Mouse (Mus musculus): ENCODE data around the gene Zfp747.
"Not testable (repeated sequence)": the region's sequence is repeated elsewhere in the genome, so short reads cannot be mapped to it uniquely, and the experiment has no call there.

Zfp747 gene

GRCm38 (mm10) chr7:127371213-127371612 lies 4.6 kb downstream of the Zfp747 start:
- no peak for DNase-seq

- no peak for DNase-seq
These were observed 9.6 kb downstream of the Zfp747 start for GRCm38 (mm10) chr7:127366249-127366648.

- DNase-seq, result no peak
These were observed 11.7 kb downstream of the Zfp747 start for GRCm38 (mm10) chr7:127364166-127364565.

GRCm38 (mm10) chr7:127363475-127363921 lies 12.4 kb downstream of the Zfp747 start:
- peak; percentile 17 for DNase-seq

- DNase-seq, result peak; percentile 17
These were observed 13.4 kb downstream of the Zfp747 start for GRCm38 (mm10) chr7:127362418-127362817.

- DNase-seq, result peak; percentile 14
These were observed 14.4 kb downstream of the Zfp747 start for GRCm38 (mm10) chr7:127361449-127361848.

- no peak for DNase-seq
These were observed 15.6 kb downstream of the Zfp747 start for GRCm38 (mm10) chr7:127360265-127360664.

- no peak for DNase-seq
These were observed 17.4 kb downstream of the Zfp747 start for GRCm38 (mm10) chr7:127358472-127358871.

GRCm38 (mm10) chr7:127357871-127358270 lies 18.0 kb downstream of the Zfp747 start:
- no peak for DNase-seq

GRCm38 (mm10) chr7:127355796-127356195 lies 20.1 kb downstream of the Zfp747 start:
- DNase-seq, result no peak

- DNase-seq, result no peak
These were observed 24.4 kb downstream of the Zfp747 start for GRCm38 (mm10) chr7:127351230-127352004.

- DNase-seq, result peak; percentile 46
These were observed 29.2 kb downstream of the Zfp747 start for GRCm38 (mm10) chr7:127346676-127347075.

GRCm38 (mm10) chr7:127345512-127346325 lies 30.1 kb downstream of the Zfp747 start, which contains the start of gene Zfp768:
Zfp768 (minus strand) TSS chr7:127345589.
- peak; percentile 94 for DNase-seq

- DNase-seq, result no peak
These were observed 30.8 kb downstream of the Zfp747 start for GRCm38 (mm10) chr7:127345092-127345491.

GRCm38 (mm10) chr7:127344371-127344770 lies 31.5 kb downstream of the Zfp747 start:
- DNase-seq, result no peak

- no peak for DNase-seq
These were observed 32.4 kb downstream of the Zfp747 start for GRCm38 (mm10) chr7:127343351-127344019.

GRCm38 (mm10) chr7:127342888-127343287 lies 33.0 kb downstream of the Zfp747 start:
- DNase-seq, result no peak

GRCm38 (mm10) chr7:127342332-127342731 lies 33.5 kb downstream of the Zfp747 start:
- no peak for DNase-seq

GRCm38 (mm10) chr7:127341861-127342260 lies 34.0 kb downstream of the Zfp747 start:
- not testable (repeated sequence) for DNase-seq

- DNase-seq, result no peak
These were observed 34.5 kb downstream of the Zfp747 start for GRCm38 (mm10) chr7:127341356-127341755.

- DNase-seq, result no peak
These were observed 38.2 kb downstream of the Zfp747 start for GRCm38 (mm10) chr7:127337636-127338035.

GRCm38 (mm10) chr7:127335604-127336003 lies 40.2 kb downstream of the Zfp747 start:
- DNase-seq, result no peak

GRCm38 (mm10) chr7:127333240-127333639 lies 42.6 kb downstream of the Zfp747 start:
- no peak for DNase-seq

Measured in liver (tissue).